Mouse (Mus musculus) C2C12 (cell line): ENCODE data around the gene Dnase1l3. TPM values are rescaled to one million over a fixed set of nuclear protein-coding genes. Genes with fewer than 3 reads are reported as not detected.

Experiments
- H3K27me3 ChIP-seq: one replicate; pipeline ENCODE4 v1.6.1; 2011; ENCODE audit not compliant: control insufficient read depth, insufficient read depth, insufficient read length
- H3K36me3 ChIP-seq: one replicate; pipeline ENCODE4 v1.6.1; 2011; ENCODE audit not compliant: control insufficient read depth, insufficient read depth
- H3K4me3 ChIP-seq: one replicate; pipeline ENCODE4 v1.5.1; 2011; ENCODE audit warnings: mild to moderate bottlenecking, control low read depth; ENCODE audit not compliant: poor library complexity, insufficient read depth, severe bottlenecking
- H3K79me2 ChIP-seq: one replicate; pipeline ENCODE4 v1.6.1; 2011; ENCODE audit not compliant: control insufficient read depth, insufficient read depth
- H3K79me3 ChIP-seq: one replicate; pipeline ENCODE4 v1.6.1; 2011; ENCODE audit warnings: low read depth, control low read depth
- H3ac ChIP-seq: one replicate; pipeline ENCODE3; 2011; ENCODE audit warnings: low read depth; ENCODE audit not compliant: control insufficient read depth, insufficient read length
- CEBPB ChIP-seq: IDR thresholded peaks from one replicate; pipeline ENCODE4 v1.6.1; 2011; ENCODE audit warnings: low read depth, mild to moderate bottlenecking, control low read depth, moderate library complexity
- CTCF ChIP-seq: IDR thresholded peaks from one replicate; pipeline ENCODE4 v1.5.1; 2011; ENCODE audit not compliant: control insufficient read depth, insufficient read depth, insufficient read length
- FOSL1 ChIP-seq: IDR thresholded peaks from one replicate; pipeline ENCODE4 v1.8.0; 2011; ENCODE audit warnings: mild to moderate bottlenecking, low read length; ENCODE audit not compliant: poor library complexity, insufficient read depth, severe bottlenecking
- MAX ChIP-seq: IDR thresholded peaks from one replicate; pipeline ENCODE4 v1.6.1; 2011; ENCODE audit warnings: mild to moderate bottlenecking, control low read depth
- MYOD1 ChIP-seq: IDR thresholded peaks from one replicate; pipeline ENCODE4 v1.6.1; 2011; ENCODE audit warnings: low read depth; ENCODE audit not compliant: control insufficient read depth, insufficient read length
- MYOG ChIP-seq: IDR thresholded peaks from one replicate; pipeline ENCODE4 v1.6.1; 2011; ENCODE audit not compliant: control insufficient read depth, insufficient read length; ENCODE audit errors: extremely low read depth
- USF1 ChIP-seq: IDR thresholded peaks from one replicate; pipeline ENCODE4 v1.6.1; 2011; ENCODE audit warnings: low read depth, mild to moderate bottlenecking, control low read depth, moderate library complexity
- polyA plus RNA-seq: library from polyadenylated mRNA; unstranded; fragments of >200 nt; fragmentation: generic; extraction: Trizol; gene quantifications from one replicate; pipeline ENCODE4 v1.2.1, GENCODE M21; 2012; ENCODE audit warnings: missing spikeins

Dnase1l3 gene
- polyA plus RNA-seq, 1 experiment = not detected

DNA sequence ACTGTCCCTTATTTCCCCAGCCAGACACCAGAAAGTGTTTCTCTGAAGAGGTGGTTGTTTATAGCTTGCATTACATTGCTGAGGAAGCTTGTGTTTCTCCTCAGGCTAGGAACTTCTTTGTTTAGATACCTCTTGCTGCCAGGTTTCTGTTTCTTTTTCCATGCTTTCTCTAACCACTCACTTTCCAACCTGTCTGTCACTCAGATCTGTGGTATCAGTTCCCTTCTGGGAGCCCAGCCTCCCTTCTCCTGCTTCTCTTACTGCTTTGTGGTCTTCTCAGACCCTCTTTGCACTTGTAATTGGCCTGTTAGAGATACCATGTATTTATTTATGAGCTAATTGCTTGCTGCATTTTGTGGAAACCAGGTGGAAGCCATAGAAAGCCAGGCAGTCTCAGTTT is 70.7 kb downstream of the Dnase1l3 start:
- Histone ChIP-seq H3K36me3 (peaks cover 95% of the 10 kb centered on the region), H3K79me2 (no peaks in the 10 kb centered on the region), H3K27me3 (no peaks in the 10 kb centered on the region), H3ac (no peak overlapping the region), H3K79me3 (peaks cover 4% of the 10 kb centered on the region), H3K4me3 (no peak overlapping the region)
- TF ChIP-seq USF1 = no peak
- TF ChIP-seq CEBPB = no peak
- no peak for TF ChIP-seq FOSL1
- no peak for TF ChIP-seq MYOD1
- no peak for TF ChIP-seq MYOG
- no peak for TF ChIP-seq CTCF
- no peak for TF ChIP-seq MAX

DNA sequence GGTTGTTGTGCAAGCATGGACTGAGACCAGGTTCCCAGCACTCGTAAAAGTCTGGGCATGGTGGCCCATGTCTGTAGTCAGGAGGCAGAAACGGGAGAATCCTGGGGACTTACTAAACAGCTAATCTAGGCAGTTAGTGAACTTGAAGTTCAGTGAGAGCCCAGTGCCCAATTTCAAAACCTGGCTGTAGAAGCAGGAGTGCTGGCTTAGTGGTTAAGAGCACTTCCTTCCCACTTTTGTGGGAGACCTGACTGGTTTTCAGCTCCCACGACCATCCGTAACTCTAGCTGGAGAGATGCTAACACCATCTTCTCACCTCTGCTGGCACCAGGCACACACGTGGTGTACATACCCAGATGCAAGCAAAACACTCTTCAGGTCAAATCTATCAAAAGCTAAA is 72.9 kb downstream of the Dnase1l3 start:
- H3K79me2 ChIP-seq = no peaks in the 10 kb centered on the region
- no peak overlapping the region for H3ac ChIP-seq
- TF ChIP-seq MAX = no peak
- no peak for TF ChIP-seq CEBPB
- no peak for TF ChIP-seq CTCF
- TF ChIP-seq MYOD1 = no peak
- no peak for TF ChIP-seq FOSL1
- TF ChIP-seq USF1 = no peak
- no peak for TF ChIP-seq MYOG
- no peaks in the 10 kb centered on the region for H3K27me3 ChIP-seq
- peaks cover 100% of the 10 kb centered on the region for H3K36me3 ChIP-seq
- H3K79me3 ChIP-seq = peaks cover 2% of the 10 kb centered on the region
- H3K4me3 ChIP-seq = no peak overlapping the region

DNA sequence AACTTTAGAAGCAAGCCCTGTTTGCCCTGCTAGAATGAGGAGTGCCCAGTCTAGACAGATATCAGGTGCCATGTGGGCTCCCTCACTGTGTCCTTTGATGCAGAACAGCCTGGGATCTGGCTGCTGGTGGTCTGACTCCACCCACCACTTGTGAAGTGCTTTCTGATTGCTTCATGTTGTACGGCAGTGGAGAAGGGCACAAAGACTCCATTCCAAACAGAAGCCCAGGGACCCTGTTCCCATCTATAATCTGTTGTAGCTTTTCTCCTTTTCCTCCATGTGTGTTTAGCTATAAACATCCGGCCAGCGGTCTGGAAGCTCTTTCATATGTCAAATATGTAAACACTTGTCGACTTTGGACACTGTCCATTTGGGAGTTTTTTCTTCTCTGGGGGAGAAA is 74.5 kb downstream of the Dnase1l3 start:
- H3ac ChIP-seq = no peak overlapping the region
- no peaks in the 10 kb centered on the region for H3K27me3 ChIP-seq
- H3K79me2 ChIP-seq = no peaks in the 10 kb centered on the region
- peaks cover 98% of the 10 kb centered on the region for H3K36me3 ChIP-seq
- H3K79me3 ChIP-seq = peaks cover 2% of the 10 kb centered on the region
- H3K4me3 ChIP-seq = no peak overlapping the region
- no peak for TF ChIP-seq FOSL1
- no peak for TF ChIP-seq CEBPB
- no peak for TF ChIP-seq USF1
- TF ChIP-seq MYOD1 = no peak
- no peak for TF ChIP-seq MAX
- TF ChIP-seq MYOG = no peak
- no peak for TF ChIP-seq CTCF

DNA sequence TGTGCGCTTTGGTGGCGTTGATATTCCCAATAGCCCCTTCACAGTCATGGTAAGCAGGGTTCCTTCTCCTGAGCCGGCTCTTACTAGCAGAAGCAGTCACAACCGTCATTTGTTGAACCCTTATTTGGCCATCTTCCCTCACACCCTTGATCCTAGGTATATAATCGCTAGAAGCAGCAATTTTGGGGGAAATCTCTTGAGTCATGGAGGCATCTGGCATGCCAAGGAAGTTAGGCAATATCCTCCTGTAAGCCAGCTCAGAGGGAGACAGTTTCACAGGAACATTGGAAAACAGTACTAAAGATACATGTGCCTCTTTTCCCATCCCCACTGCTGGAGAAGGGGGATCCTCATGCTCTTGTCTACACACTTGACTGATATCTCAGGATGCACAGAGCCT is 75.1 kb downstream of the Dnase1l3 start:
- Histone ChIP-seq H3K27me3 (no peaks in the 10 kb centered on the region), H3ac (no peak overlapping the region), H3K79me2 (no peaks in the 10 kb centered on the region), H3K4me3 (no peak overlapping the region), H3K79me3 (peaks cover 2% of the 10 kb centered on the region), H3K36me3 (peaks cover 98% of the 10 kb centered on the region)
- TF ChIP-seq USF1 = no peak
- no peak for TF ChIP-seq CTCF
- TF ChIP-seq MAX = no peak
- no peak for TF ChIP-seq MYOD1
- no peak for TF ChIP-seq FOSL1
- TF ChIP-seq MYOG = no peak
- TF ChIP-seq CEBPB = no peak

DNA sequence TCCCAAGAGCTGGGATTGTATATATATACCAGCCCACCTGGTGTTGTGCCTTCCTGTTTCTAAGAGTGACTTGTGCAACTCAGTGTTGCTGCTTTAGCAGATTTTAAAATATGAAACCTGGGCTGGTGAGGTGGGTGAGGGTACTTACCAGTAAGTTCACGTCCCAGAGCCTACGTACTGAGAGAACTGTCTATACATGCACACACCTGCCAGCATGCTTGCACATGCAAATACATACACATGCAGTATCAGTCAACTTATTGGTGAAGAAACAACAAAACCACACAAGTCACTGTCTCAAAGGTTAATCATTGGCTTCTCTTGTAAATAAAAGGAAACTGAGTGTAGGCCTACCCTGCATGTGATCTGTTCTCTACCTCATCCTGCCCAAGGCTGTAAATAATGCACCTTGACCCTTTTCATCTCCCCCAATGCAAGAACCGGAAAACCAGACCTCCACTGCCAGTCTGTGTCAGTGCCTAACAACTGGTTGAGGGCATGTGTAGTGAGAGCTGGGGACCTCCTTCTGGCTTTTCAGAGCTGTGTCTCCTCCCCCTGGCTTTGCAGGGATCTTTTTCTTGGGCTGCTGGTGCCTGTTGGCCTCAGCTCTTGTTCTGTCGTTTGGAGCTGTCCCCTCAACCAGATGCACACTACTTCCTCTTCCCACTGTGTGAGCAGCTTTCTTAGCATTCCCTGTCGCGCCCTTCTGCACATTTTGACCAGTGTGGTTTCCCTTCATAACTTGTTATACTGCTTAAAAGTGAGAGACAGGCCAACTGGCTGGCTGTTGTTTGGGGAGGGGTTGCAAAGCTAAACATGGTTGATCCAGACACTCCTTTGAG is 76.0 kb downstream of the Dnase1l3 start:
- H3K27me3 ChIP-seq = no peaks in the 10 kb centered on the region
- peaks cover 98% of the 10 kb centered on the region for H3K36me3 ChIP-seq
- peaks cover 2% of the 10 kb centered on the region for H3K79me3 ChIP-seq
- no peak overlapping the region for H3ac ChIP-seq
- no peak for TF ChIP-seq MYOD1
- no peak for TF ChIP-seq MYOG
- TF ChIP-seq MAX = no peak
- TF ChIP-seq FOSL1 = no peak
- no peak for TF ChIP-seq CTCF
- no peak for TF ChIP-seq USF1
- no peak for TF ChIP-seq CEBPB
- H3K79me2 ChIP-seq = no peaks in the 10 kb centered on the region
- no peak overlapping the region for H3K4me3 ChIP-seq

Other genes with a start within 250 kb of the Dnase1l3 start
- gene Gm26661, start 203.0 kb downstream of the Dnase1l3 start, polyA plus RNA-seq = not detected
- gene Flnb, start 176.6 kb downstream of the Dnase1l3 start, polyA plus RNA-seq = 154 TPM
- not detected for gene Gm45521, start 37.3 kb downstream of the Dnase1l3 start, polyA plus RNA-seq
- gene Abhd6, start 8.3 kb upstream of the Dnase1l3 start, polyA plus RNA-seq = 9.0 TPM
- gene Rpp14, start 85.8 kb upstream of the Dnase1l3 start, polyA plus RNA-seq = 33.7 TPM
- gene Pxk, start 103.6 kb upstream of the Dnase1l3 start, polyA plus RNA-seq = 17.8 TPM
- 127 TPM for gene Pdhb, start 178.5 kb upstream of the Dnase1l3 start, polyA plus RNA-seq
- 3.9 TPM for gene Kctd6, start 219.6 kb upstream of the Dnase1l3 start, polyA plus RNA-seq